Mouse (Mus musculus): ENCODE measurements around the gene Mef2b. TPM values are rescaled to one million over a fixed set of nuclear protein-coding genes. Genes with fewer than 3 reads are reported as not detected.
A peak's percentile ranks its signal among the peaks of the same experiment; 100 is the strongest.

Mef2b gene
- polyA plus RNA-seq, 1 experiment from 2014 or later: not detected

- H3K4me3 ChIP-seq (ENCODE audit: low read depth, low read length): no peak overlapping the region
- ATAC-seq (ENCODE audit: insufficient number of reproducible peaks, insufficient read depth, low FRiP score, low read depth): no peak
- H3K9ac ChIP-seq (replicated peaks; ENCODE audit: low read depth, low read length): no peak overlapping the region
- no peaks in the 10 kb centered on the region for H3K27me3 ChIP-seq (ENCODE audit: control insufficient read depth, insufficient read depth, low read length)
- no peak overlapping the region for H3K27ac ChIP-seq (ENCODE audit: low read length)
- H3K4me2 ChIP-seq (replicated peaks; ENCODE audit: low read depth, low read length): no peak overlapping the region
- H3K36me3 ChIP-seq (ENCODE audit: control insufficient read depth, insufficient read depth, low read length): peaks cover 27% of the 10 kb centered on the region
- no peaks in the 10 kb centered on the region for H3K9me3 ChIP-seq (ENCODE audit: control insufficient read depth, low read depth, low read length)
- WGBS: 86% methylated on average over 2 of the region's 2 CpGs
- peaks cover 3% of the 10 kb centered on the region for H3K4me1 ChIP-seq (ENCODE audit: control insufficient read depth, insufficient read depth, low read length)
Measured at GRCm38 (mm10) chr8:70178231-70178630, 38.7 kb downstream of the Mef2b start.

DNA sequence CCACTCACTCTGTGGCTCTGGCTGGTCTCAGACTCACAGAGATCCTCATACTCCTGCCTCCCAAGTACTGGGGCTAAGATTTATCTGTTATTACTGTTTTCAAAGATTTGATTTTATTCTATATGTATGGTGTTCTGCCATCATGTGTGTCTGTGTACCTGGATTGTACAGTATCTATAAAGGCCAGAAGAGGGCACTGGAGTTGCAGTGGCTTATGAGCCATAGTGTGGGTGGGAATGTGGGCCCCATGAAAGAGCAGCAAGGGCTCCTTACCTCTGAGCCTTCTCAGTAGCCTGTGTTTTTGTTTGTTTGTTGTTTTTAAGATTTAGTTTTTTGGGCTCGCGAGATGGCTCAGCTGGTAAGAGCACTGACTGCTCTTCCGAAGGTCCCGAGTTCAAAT lies 39.6 kb downstream of the Mef2b start:
- no peak for ATAC-seq (ENCODE audit: insufficient number of reproducible peaks, insufficient read depth, low FRiP score, low read depth)
- Histone ChIP-seq H3K4me1 (ENCODE audit: control insufficient read depth, insufficient read depth, low read length) (no peaks in the 10 kb centered on the region), H3K9ac (replicated peaks; ENCODE audit: low read depth, low read length) (no peak overlapping the region), H3K27me3 (ENCODE audit: control insufficient read depth, insufficient read depth, low read length) (no peaks in the 10 kb centered on the region), H3K4me2 (replicated peaks; ENCODE audit: low read depth, low read length) (no peak overlapping the region), H3K27ac (ENCODE audit: low read length) (no peak overlapping the region), H3K4me3 (ENCODE audit: low read depth, low read length) (no peak overlapping the region), H3K36me3 (ENCODE audit: control insufficient read depth, insufficient read depth, low read length) (peaks cover 27% of the 10 kb centered on the region), H3K9me3 (ENCODE audit: control insufficient read depth, low read depth, low read length) (no peaks in the 10 kb centered on the region)
- WGBS: 97% methylated on average over 4 of the region's 4 CpGs

DNA sequence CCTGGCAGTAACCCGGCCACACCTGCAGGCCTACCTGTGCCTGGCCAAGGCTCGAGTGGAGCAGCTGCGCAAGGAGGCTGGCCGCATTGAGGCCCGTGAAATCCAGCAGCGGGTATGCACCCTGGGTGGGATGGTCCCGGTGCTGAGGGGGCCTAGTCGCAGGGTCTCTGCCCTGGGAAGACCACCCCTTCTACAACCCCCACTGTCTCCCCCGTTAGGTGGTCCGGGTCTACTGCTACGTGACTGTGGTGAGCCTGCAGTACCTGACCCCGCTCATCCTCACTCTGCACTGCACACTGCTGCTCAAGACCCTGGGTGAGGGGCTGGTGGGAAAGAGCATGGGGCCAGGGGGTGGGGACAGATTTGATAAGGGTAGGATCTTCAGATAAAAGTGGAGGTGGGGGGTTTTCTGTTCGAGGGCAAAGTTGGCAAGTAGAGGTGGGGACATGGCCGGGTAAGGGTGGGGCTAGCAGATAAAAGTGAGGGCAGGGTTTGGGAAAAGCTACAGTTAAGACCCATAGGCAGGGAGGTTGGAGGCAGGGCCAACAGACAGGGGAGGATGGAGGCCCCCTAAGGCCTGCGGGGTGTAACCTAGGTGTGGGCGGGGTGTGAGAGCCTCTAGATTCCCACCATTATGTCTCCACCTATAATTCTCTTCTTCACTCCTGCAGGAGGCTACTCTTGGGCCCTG lies 41.8 kb downstream of the Mef2b start:
- WGBS: 69% methylated on average over 16 of the region's 16 CpGs
- Histone ChIP-seq H3K27ac (ENCODE audit: low read length) (no peak overlapping the region), H3K4me2 (replicated peaks; ENCODE audit: low read depth, low read length) (no peak overlapping the region), H3K9me3 (ENCODE audit: control insufficient read depth, low read depth, low read length) (no peaks in the 10 kb centered on the region), H3K4me3 (ENCODE audit: low read depth, low read length) (no peak overlapping the region), H3K9ac (replicated peaks; ENCODE audit: low read depth, low read length) (no peak overlapping the region), H3K4me1 (ENCODE audit: control insufficient read depth, insufficient read depth, low read length) (no peaks in the 10 kb centered on the region), H3K36me3 (ENCODE audit: control insufficient read depth, insufficient read depth, low read length) (peaks cover 27% of the 10 kb centered on the region), H3K27me3 (ENCODE audit: control insufficient read depth, insufficient read depth, low read length) (no peaks in the 10 kb centered on the region)
- ATAC-seq (ENCODE audit: insufficient number of reproducible peaks, insufficient read depth, low FRiP score, low read depth): 0 out of 2 replicates have a peak, but pooled peaks have one; percentile 19

DNA sequence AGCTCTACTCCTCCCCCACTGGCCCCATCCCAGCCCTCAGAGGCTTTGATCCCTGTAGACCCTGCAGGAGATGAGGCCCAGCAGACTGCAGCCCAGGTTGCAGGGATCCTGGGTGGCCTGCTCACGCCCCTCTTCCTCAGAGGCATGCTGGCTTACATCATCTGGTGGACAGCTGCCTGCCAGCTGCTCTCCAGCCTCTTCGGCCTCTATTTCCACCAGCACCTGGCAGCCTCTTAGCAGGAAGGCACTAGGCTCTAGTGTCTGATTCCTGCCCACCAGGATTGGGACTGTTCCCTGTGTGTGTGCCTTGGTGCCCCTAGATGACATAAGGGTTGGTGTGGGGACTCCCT lies 42.4 kb downstream of the Mef2b start:
- no peak overlapping the region for H3K4me3 ChIP-seq (ENCODE audit: low read depth, low read length)
- no peaks in the 10 kb centered on the region for H3K9me3 ChIP-seq (ENCODE audit: control insufficient read depth, low read depth, low read length)
- no peak overlapping the region for H3K4me2 ChIP-seq (replicated peaks; ENCODE audit: low read depth, low read length)
- no peaks in the 10 kb centered on the region for H3K27me3 ChIP-seq (ENCODE audit: control insufficient read depth, insufficient read depth, low read length)
- ATAC-seq (ENCODE audit: insufficient number of reproducible peaks, insufficient read depth, low FRiP score, low read depth): 0 out of 2 replicates have a peak, but pooled peaks have one; percentile 12
- WGBS: 26% methylated on average over 2 of the region's 2 CpGs
- H3K36me3 ChIP-seq (ENCODE audit: control insufficient read depth, insufficient read depth, low read length): peaks cover 27% of the 10 kb centered on the region
- no peak overlapping the region for H3K27ac ChIP-seq (ENCODE audit: low read length)
- H3K9ac ChIP-seq (replicated peaks; ENCODE audit: low read depth, low read length): no peak overlapping the region
- H3K4me1 ChIP-seq (ENCODE audit: control insufficient read depth, insufficient read depth, low read length): no peaks in the 10 kb centered on the region

- peaks cover 23% of the 10 kb centered on the region for H3K36me3 ChIP-seq (ENCODE audit: control insufficient read depth, insufficient read depth, low read length)
- H3K27me3 ChIP-seq (ENCODE audit: control insufficient read depth, insufficient read depth, low read length): no peaks in the 10 kb centered on the region
- H3K4me2 ChIP-seq (replicated peaks; ENCODE audit: low read depth, low read length): no peak overlapping the region
- H3K27ac ChIP-seq (ENCODE audit: low read length): no peak overlapping the region
- ATAC-seq (ENCODE audit: insufficient number of reproducible peaks, insufficient read depth, low FRiP score, low read depth): no peak
- no peak overlapping the region for H3K4me3 ChIP-seq (ENCODE audit: low read depth, low read length)
- 81% methylated on average over 4 of the region's 4 CpGs for WGBS
- H3K9ac ChIP-seq (replicated peaks; ENCODE audit: low read depth, low read length): no peak overlapping the region
- H3K9me3 ChIP-seq (ENCODE audit: control insufficient read depth, low read depth, low read length): no peaks in the 10 kb centered on the region
- no peaks in the 10 kb centered on the region for H3K4me1 ChIP-seq (ENCODE audit: control insufficient read depth, insufficient read depth, low read length)
Measured at GRCm38 (mm10) chr8:70183194-70183593, 43.7 kb downstream of the Mef2b start.

GRCm38 (mm10) chr8:70188707-70189106 lies 49.2 kb downstream of the Mef2b start:
- Histone ChIP-seq H3K9me3 (ENCODE audit: control insufficient read depth, low read depth, low read length) (no peaks in the 10 kb centered on the region), H3K4me1 (ENCODE audit: control insufficient read depth, insufficient read depth, low read length) (no peaks in the 10 kb centered on the region), H3K4me3 (ENCODE audit: low read depth, low read length) (no peak overlapping the region), H3K4me2 (replicated peaks; ENCODE audit: low read depth, low read length) (no peak overlapping the region), H3K36me3 (ENCODE audit: control insufficient read depth, insufficient read depth, low read length) (no peaks in the 10 kb centered on the region), H3K27ac (ENCODE audit: low read length) (no peak overlapping the region), H3K27me3 (ENCODE audit: control insufficient read depth, insufficient read depth, low read length) (no peaks in the 10 kb centered on the region), H3K9ac (replicated peaks; ENCODE audit: low read depth, low read length) (no peak overlapping the region)
- ATAC-seq (ENCODE audit: insufficient number of reproducible peaks, insufficient read depth, low FRiP score, low read depth): no peak
- WGBS: 64% methylated on average over 7 of the region's 7 CpGs

DNA sequence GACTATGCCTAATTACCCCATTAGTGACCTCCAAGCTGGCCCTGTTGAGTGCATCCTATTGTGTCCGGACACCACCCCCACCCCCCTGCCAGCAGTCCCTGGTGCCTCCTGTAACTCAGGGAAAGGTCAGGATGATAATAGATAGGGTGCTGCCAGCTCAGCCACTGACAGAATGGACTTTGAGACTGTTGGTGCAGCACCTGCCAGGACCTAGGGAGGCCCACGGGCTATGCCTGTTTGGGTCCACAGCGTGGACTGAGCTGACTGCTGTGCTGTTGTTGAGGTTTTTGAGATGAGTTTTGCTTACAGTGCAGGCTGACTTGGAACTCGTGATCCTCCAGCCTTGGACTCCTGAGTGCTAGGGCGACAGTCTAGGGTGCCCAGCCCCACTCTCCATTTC lies 53.7 kb downstream of the Mef2b start:
- no peaks in the 10 kb centered on the region for H3K4me1 ChIP-seq (ENCODE audit: control insufficient read depth, insufficient read depth, low read length)
- H3K36me3 ChIP-seq (ENCODE audit: control insufficient read depth, insufficient read depth, low read length): no peaks in the 10 kb centered on the region
- no peak for ATAC-seq (ENCODE audit: insufficient number of reproducible peaks, insufficient read depth, low FRiP score, low read depth)
- H3K27me3 ChIP-seq (ENCODE audit: control insufficient read depth, insufficient read depth, low read length): no peaks in the 10 kb centered on the region
- H3K4me2 ChIP-seq (replicated peaks; ENCODE audit: low read depth, low read length): no peak overlapping the region
- H3K9me3 ChIP-seq (ENCODE audit: control insufficient read depth, low read depth, low read length): no peaks in the 10 kb centered on the region
- no peak overlapping the region for H3K27ac ChIP-seq (ENCODE audit: low read length)
- no peak overlapping the region for H3K9ac ChIP-seq (replicated peaks; ENCODE audit: low read depth, low read length)
- WGBS: 53% methylated on average over 5 of the region's 5 CpGs
- no peak overlapping the region for H3K4me3 ChIP-seq (ENCODE audit: low read depth, low read length)

DNA sequence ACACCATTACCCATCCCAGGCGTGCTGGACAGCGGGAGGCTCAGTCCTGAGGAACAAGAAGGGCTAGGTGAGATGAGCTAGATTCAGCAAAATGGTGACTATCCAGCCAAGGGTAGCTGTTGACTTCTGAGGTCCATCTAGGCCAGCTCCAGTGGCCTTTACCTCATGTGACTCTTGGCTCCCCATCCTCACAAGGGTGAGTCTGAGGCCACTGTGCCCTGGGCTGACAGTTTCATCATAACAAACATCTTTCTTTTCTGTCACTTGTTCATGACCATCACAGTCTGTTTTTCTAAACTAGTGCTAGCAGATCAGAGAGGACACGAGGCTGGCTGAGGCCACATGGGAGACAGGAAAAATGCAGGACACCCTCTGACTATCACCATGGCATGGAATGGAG lies 54.7 kb downstream of the Mef2b start:
- no peaks in the 10 kb centered on the region for H3K27me3 ChIP-seq (ENCODE audit: control insufficient read depth, insufficient read depth, low read length)
- H3K9me3 ChIP-seq (ENCODE audit: control insufficient read depth, low read depth, low read length): no peaks in the 10 kb centered on the region
- H3K9ac ChIP-seq (replicated peaks; ENCODE audit: low read depth, low read length): no peak overlapping the region
- H3K27ac ChIP-seq (ENCODE audit: low read length): no peak overlapping the region
- H3K36me3 ChIP-seq (ENCODE audit: control insufficient read depth, insufficient read depth, low read length): no peaks in the 10 kb centered on the region
- no peaks in the 10 kb centered on the region for H3K4me1 ChIP-seq (ENCODE audit: control insufficient read depth, insufficient read depth, low read length)
- H3K4me2 ChIP-seq (replicated peaks; ENCODE audit: low read depth, low read length): no peak overlapping the region
- ATAC-seq (ENCODE audit: insufficient number of reproducible peaks, insufficient read depth, low FRiP score, low read depth): no peak
- H3K4me3 ChIP-seq (ENCODE audit: low read depth, low read length): no peak overlapping the region
- WGBS: 82% methylated on average over 3 of the region's 3 CpGs

GRCm38 (mm10) chr8:70195762-70196161 lies 56.3 kb downstream of the Mef2b start:
- Histone ChIP-seq H3K27ac (ENCODE audit: low read length) (no peak overlapping the region), H3K4me1 (ENCODE audit: control insufficient read depth, insufficient read depth, low read length) (0 out of 2 replicates have a peak, but pooled peaks cover 2% of the 10 kb centered on the region), H3K36me3 (ENCODE audit: control insufficient read depth, insufficient read depth, low read length) (no peaks in the 10 kb centered on the region), H3K27me3 (ENCODE audit: control insufficient read depth, insufficient read depth, low read length) (no peaks in the 10 kb centered on the region), H3K9me3 (ENCODE audit: control insufficient read depth, low read depth, low read length) (no peaks in the 10 kb centered on the region), H3K4me2 (replicated peaks; ENCODE audit: low read depth, low read length) (no peak overlapping the region), H3K9ac (replicated peaks; ENCODE audit: low read depth, low read length) (no peak overlapping the region), H3K4me3 (ENCODE audit: low read depth, low read length) (no peak overlapping the region)
- 76% methylated on average over 2 of the region's 2 CpGs for WGBS
- ATAC-seq (ENCODE audit: insufficient number of reproducible peaks, insufficient read depth, low FRiP score, low read depth): no peak

All from stomach, embryonic 14.5 days (tissue).